Mouse (Mus musculus): ENCODE data around the gene 1700037H04Rik. TPM values are rescaled to one million over a fixed set of nuclear protein-coding genes. Genes with fewer than 3 reads are reported as not detected.

1700037H04Rik gene
- total RNA-seq, 1 experiment from 2014 or later = 13.5 TPM

GRCm38 (mm10) chr2:131186771-131187601, 27.1 kb upstream of the 1700037H04Rik start, which contains the start of the genes Cdc25b and Spef1:
Gene Cdc25b (plus strand): TSS chr2:131186949.
Gene Spef1 (minus strand): TSS chr2:131187282.
- ATAC-seq (replicated peaks in 1 of 2; ENCODE audit: insufficient read depth in 1 of 2, low FRiP score in 2 of 2, low TSS enrichment in 1 of 2, low read depth in 1 of 2, poor library complexity in 2 of 2, severe bottlenecking in 2 of 2) = peak; percentile 88 to 97

GRCm38 (mm10) chr2:131186343-131186742, 26.5 kb upstream of the 1700037H04Rik start:
- no peak; a peak in 1 of 4 replicates for ATAC-seq (replicated peaks in 1 of 2; ENCODE audit: insufficient read depth in 1 of 2, low FRiP score in 2 of 2, low TSS enrichment in 1 of 2, low read depth in 1 of 2, poor library complexity in 2 of 2, severe bottlenecking in 2 of 2)

- peak; percentile 58 to 59; a peak in 3 of 4 replicates for ATAC-seq (replicated peaks in 1 of 2; ENCODE audit: insufficient read depth in 1 of 2, low FRiP score in 2 of 2, low TSS enrichment in 1 of 2, low read depth in 1 of 2, poor library complexity in 2 of 2, severe bottlenecking in 2 of 2)
These were observed 20.2 kb upstream of the 1700037H04Rik start, which contains the start of gene Cenpb for GRCm38 (mm10) chr2:131179990-131180587. Gene Cenpb (minus strand): TSS chr2:131180067.

- ATAC-seq (replicated peaks in 1 of 2; ENCODE audit: insufficient read depth in 1 of 2, low FRiP score in 2 of 2, low TSS enrichment in 1 of 2, low read depth in 1 of 2, poor library complexity in 2 of 2, severe bottlenecking in 2 of 2) = peak; percentile 23 to 46; a peak in 2 of 4 replicates
These were observed 19.5 kb upstream of the 1700037H04Rik start for GRCm38 (mm10) chr2:131179246-131179886.

GRCm38 (mm10) chr2:131178828-131179245, 19.0 kb upstream of the 1700037H04Rik start:
- 0 out of 4 replicates have a peak, but pooled peaks of 1 of the 2 experiments have one; percentile 1 for ATAC-seq (replicated peaks in 1 of 2; ENCODE audit: insufficient read depth in 1 of 2, low FRiP score in 2 of 2, low TSS enrichment in 1 of 2, low read depth in 1 of 2, poor library complexity in 2 of 2, severe bottlenecking in 2 of 2)

DNA sequence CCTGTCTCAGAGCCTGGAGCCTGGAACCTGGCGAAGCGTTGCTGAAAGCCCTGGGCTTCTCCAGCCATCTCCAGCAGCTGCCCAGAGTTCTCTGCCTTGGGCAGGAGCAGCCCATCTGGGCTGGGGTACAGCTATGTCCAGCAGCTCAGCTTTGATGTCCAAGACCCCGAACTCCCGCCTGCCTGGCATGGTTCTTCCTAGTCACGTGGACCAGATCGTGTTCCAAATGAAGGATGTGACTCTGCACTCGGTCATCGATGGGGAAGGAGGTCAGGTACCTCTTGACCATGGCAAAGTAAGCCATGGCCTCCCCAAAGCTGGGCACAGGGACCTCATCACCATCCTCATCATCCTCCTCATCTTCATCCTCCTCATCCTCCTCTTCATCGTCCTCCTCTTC, 18.1 kb upstream of the 1700037H04Rik start:
- no peak for ATAC-seq (replicated peaks in 1 of 2; ENCODE audit: insufficient read depth in 1 of 2, low FRiP score in 2 of 2, low TSS enrichment in 1 of 2, low read depth in 1 of 2, poor library complexity in 2 of 2, severe bottlenecking in 2 of 2)

- no peak for ATAC-seq (replicated peaks in 1 of 2; ENCODE audit: insufficient read depth in 1 of 2, low FRiP score in 2 of 2, low TSS enrichment in 1 of 2, low read depth in 1 of 2, poor library complexity in 2 of 2, severe bottlenecking in 2 of 2)
These were observed 16.6 kb upstream of the 1700037H04Rik start for GRCm38 (mm10) chr2:131176491-131176890.

GRCm38 (mm10) chr2:131175945-131176309, 16.0 kb upstream of the 1700037H04Rik start:
- no peak for ATAC-seq (replicated peaks in 1 of 2; ENCODE audit: insufficient read depth in 1 of 2, low FRiP score in 2 of 2, low TSS enrichment in 1 of 2, low read depth in 1 of 2, poor library complexity in 2 of 2, severe bottlenecking in 2 of 2)

- no peak for ATAC-seq (replicated peaks in 1 of 2; ENCODE audit: insufficient read depth in 1 of 2, low FRiP score in 2 of 2, low TSS enrichment in 1 of 2, low read depth in 1 of 2, poor library complexity in 2 of 2, severe bottlenecking in 2 of 2)
These were observed 15.5 kb upstream of the 1700037H04Rik start for GRCm38 (mm10) chr2:131175286-131175944.

DNA sequence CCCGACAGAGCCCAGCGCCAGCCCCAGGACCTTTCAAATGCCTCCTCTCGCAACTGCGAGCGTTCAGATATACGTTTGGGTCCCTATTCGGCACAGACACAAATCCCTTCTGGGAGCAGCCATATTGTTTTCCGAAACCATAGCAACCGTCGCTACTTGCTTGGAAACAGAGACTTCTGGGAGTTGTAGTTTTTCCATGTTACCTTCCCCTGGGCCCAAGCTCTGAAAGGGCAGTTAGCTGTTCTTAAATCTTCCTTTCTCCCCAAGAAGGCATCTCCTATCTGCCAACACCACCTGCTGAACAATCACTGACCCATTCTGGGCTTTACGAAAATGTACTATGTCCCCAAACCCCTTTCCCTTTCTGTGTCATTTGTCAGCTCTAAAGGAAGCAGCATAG, 14.8 kb upstream of the 1700037H04Rik start:
- peak; percentile 61 to 63 for ATAC-seq (replicated peaks in 1 of 2; ENCODE audit: insufficient read depth in 1 of 2, low FRiP score in 2 of 2, low TSS enrichment in 1 of 2, low read depth in 1 of 2, poor library complexity in 2 of 2, severe bottlenecking in 2 of 2)

- no peak for ATAC-seq (replicated peaks in 1 of 2; ENCODE audit: insufficient read depth in 1 of 2, low FRiP score in 2 of 2, low TSS enrichment in 1 of 2, low read depth in 1 of 2, poor library complexity in 2 of 2, severe bottlenecking in 2 of 2)
These were observed 12.4 kb upstream of the 1700037H04Rik start for GRCm38 (mm10) chr2:131172322-131172721.

DNA sequence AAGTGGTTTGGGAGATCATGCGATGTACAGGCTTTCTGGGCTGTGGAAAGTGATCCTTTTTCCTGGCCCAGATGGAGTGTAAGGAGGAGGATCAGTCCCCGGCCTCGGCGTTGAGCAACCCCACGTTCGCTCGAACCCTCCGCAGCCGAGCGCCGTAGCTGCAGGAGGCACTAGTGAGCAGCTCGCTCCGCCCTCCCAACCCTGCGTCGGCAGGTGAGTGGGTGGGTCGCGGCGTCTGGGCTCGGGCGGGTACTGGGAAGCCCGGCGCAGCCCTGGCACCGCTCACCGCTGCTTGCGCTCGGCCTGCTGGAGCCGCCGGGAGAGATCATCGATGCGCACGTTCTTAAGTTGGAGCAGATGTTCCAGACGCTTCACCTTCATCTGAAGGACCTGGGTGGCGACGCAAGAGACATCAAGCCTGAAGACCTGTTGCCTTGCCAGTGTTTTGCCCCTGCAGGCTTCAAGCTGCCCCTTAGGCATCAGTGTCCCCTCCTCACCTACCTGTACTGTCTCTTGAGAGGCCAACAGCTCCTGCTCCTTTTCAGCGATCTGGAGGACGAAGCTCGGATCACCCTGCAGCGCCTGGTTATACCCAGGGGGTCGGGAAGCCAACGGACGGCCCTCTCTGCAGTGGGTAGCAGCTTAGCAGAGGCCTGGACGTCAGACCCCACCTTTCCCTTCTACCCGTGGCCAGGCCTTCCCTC, 11.7 kb upstream of the 1700037H04Rik start:
- ATAC-seq (replicated peaks in 1 of 2; ENCODE audit: insufficient read depth in 1 of 2, low FRiP score in 2 of 2, low TSS enrichment in 1 of 2, low read depth in 1 of 2, poor library complexity in 2 of 2, severe bottlenecking in 2 of 2) = peak in 1 of 2 experiments; percentile 31; a peak in 1 of 4 replicates

GRCm38 (mm10) chr2:131170936-131171335, 11.1 kb upstream of the 1700037H04Rik start:
- no peak for ATAC-seq (replicated peaks in 1 of 2; ENCODE audit: insufficient read depth in 1 of 2, low FRiP score in 2 of 2, low TSS enrichment in 1 of 2, low read depth in 1 of 2, poor library complexity in 2 of 2, severe bottlenecking in 2 of 2)

DNA sequence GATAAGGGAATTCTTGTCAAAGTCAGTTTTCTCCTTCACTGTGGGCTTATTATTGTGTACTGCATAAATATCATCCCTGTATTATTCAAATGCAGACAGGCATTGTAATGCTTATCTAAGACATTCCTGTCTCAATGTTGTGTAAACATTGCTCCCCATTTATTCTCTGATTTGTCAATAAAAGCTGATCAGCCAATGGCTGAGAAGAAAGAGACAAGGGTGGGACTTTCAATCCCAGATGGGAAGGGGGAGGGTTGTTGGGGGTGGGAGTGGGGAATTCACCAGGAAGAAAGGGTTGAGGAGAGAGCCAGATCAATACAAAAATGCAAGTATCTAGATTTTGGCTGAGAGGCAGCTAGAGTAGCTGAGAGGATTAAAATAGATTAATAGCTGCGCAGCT, 9.0 kb upstream of the 1700037H04Rik start:
- ATAC-seq (replicated peaks in 1 of 2; ENCODE audit: insufficient read depth in 1 of 2, low FRiP score in 2 of 2, low TSS enrichment in 1 of 2, low read depth in 1 of 2, poor library complexity in 2 of 2, severe bottlenecking in 2 of 2) = no peak

- ATAC-seq (replicated peaks in 1 of 2; ENCODE audit: insufficient read depth in 1 of 2, low FRiP score in 2 of 2, low TSS enrichment in 1 of 2, low read depth in 1 of 2, poor library complexity in 2 of 2, severe bottlenecking in 2 of 2) = no peak
These were observed 8.1 kb upstream of the 1700037H04Rik start for GRCm38 (mm10) chr2:131167984-131168383.

DNA sequence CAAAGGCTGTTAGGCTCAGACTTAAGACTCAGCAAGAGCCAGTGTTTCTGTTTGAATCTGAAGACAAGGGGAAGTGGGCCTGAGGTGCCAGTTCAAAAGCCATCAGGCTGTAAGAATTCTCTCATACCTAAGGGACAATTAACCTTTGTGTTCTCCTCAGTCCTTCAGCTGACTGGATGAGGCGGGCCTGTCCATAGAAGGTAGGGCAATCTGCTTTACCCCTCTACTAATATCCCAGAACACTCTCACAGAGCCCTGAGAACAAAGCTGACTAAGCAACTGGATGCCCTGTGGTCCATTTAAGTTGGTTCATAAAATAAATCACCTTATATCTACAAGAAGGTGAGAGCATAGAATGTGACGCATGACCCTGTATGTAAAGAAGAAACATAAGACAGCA, 6.3 kb upstream of the 1700037H04Rik start:
- ATAC-seq (replicated peaks in 1 of 2; ENCODE audit: insufficient read depth in 1 of 2, low FRiP score in 2 of 2, low TSS enrichment in 1 of 2, low read depth in 1 of 2, poor library complexity in 2 of 2, severe bottlenecking in 2 of 2) = no peak

- no peak for ATAC-seq (replicated peaks in 1 of 2; ENCODE audit: insufficient read depth in 1 of 2, low FRiP score in 2 of 2, low TSS enrichment in 1 of 2, low read depth in 1 of 2, poor library complexity in 2 of 2, severe bottlenecking in 2 of 2)
These were observed 4.0 kb upstream of the 1700037H04Rik start for GRCm38 (mm10) chr2:131163924-131164323.

Data from hematopoietic stem cell, adult 5-6 weeks (primary cell).